Mouse (Mus musculus) ES-Bruce4 (cell line): Measurements from ENCODE around the gene Apol8.

Source experiments
- CTCF ChIP-seq: IDR thresholded peaks from one replicate; pipeline ENCODE4 v1.8.1; 2011; ENCODE audit warnings: low read depth, low read length
- POLR2A ChIP-seq: IDR thresholded peaks from one replicate; pipeline ENCODE4 v1.8.1; 2011; ENCODE audit warnings: low read length; ENCODE audit not compliant: insufficient read depth

GRCm38 (mm10) chr15:77756081-77756480, 722 bp downstream of the Apol8 start:
- no peak for TF ChIP-seq POLR2A
- TF ChIP-seq CTCF, result no peak
